Mouse (Mus musculus): ENCODE measurements at regions not wholly inside any gene's neighbourhood (a gene's known extent, or its start where the extent isn't known, plus 50 kb on each side); places are given as distances from the start of the nearest gene placed in this dataset.

DNA sequence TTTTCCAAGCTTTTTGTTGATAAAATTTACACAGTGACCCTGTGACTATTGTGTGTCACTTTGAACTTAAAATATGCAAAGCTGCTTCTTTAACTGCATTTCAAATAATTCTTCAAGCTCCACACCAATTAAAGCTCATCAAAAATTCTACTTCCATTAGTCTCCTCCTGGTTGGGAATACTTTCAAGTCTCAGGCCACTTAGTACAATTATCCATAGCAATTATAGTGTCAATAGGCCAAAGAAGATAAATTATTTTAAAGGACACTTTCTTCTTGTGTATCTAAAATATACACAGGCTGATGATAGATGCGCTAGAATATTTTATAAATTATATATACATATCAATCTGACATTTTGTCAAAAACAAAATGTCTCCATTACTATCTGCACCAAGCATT, 197.2 kb downstream of the Sgo2b start:
- no peak for TF ChIP-seq POLR2A (IDR thresholded peaks at IDR 0.05; ENCODE audit: low read depth, low read length)
- no peak for TF ChIP-seq CTCF (conservative IDR thresholded peaks at IDR 0.05; ENCODE audit: insufficient read depth, insufficient read length, low read depth, low read length)
